In the genomic region with DNA sequence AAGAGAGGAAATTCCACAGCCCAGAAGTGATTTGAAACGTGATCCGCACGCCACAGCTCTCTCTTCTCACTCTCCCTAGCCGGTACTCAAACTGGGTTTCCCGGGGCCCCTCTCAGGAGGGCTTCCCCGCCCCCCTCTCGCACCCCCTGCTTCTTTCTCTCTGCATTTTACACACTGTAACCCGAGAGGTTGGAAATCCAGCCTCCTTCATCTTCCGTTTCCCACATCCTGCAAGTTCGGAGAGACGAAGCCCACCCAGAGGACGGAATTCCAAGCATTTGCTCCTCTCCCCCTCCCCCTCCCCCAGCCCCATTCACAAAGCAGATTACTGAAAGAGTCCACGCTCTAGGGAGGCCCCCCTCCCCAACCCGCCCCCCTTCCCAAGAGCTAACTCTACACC, we compare ENCODE assay signal across 8 mouse cellular contexts. TPM values are rescaled to one million over a fixed set of nuclear protein-coding genes. Genes with fewer than 3 reads are reported as not detected.
A peak's percentile ranks its signal among the peaks of the same experiment; 100 is the strongest.
DNase-seq lines count a peak whose midpoint lies in the region; ATAC-seq and TF ChIP-seq lines count a peak whose summit lies in the region.

No protein-coding gene starts in this region.

- no peaks in the 10 kb centered on the region for H3K79me2 ChIP-seq in heart, adult 2 months (replicated peaks; ENCODE audit: control insufficient read depth, insufficient read depth, low read length)

- no peak for DNase-seq in heart, adult 2 months
- peak; percentile 88 for DNase-seq in brain, embryonic 14.5 days (ENCODE audit: low read depth)
- no peak for DNase-seq in hindbrain, embryonic 14.5 days (ENCODE audit: low spot score)
- DNase-seq in thymus, postnatal 14 days, result no peak
- DNase-seq in gastrocnemius, postnatal 14 days, result no peak

- H3K9ac ChIP-seq in heart, embryonic 12.5 days, result peak overlapping the region; percentile 55
- no peak overlapping the region for H3K9ac ChIP-seq in heart, adult 2 months (ENCODE audit: low read depth, low read length)
- H3K9ac ChIP-seq in hindbrain, embryonic 14.5 days, result peak overlapping the region; percentile 35; the same call in 1 of the 2 replicates
- H3K9ac ChIP-seq in midbrain, embryonic 12.5 days (replicated peaks), result peak overlapping the region; percentile 43; the same call in 1 of the 2 replicates

- H3K27me3 ChIP-seq in heart, embryonic 12.5 days (replicated peaks), result no peaks in the 10 kb centered on the region
- H3K27me3 ChIP-seq in heart, adult 2 months (ENCODE audit: control insufficient read depth, insufficient read depth, low read length), result no peaks in the 10 kb centered on the region
- H3K27me3 ChIP-seq in hindbrain, embryonic 14.5 days (ENCODE audit: control insufficient read depth, insufficient read depth, low read length), result no peaks in the 10 kb centered on the region
- peaks cover 16% of the 10 kb centered on the region for H3K27me3 ChIP-seq in midbrain, embryonic 12.5 days

- H3K4me1 ChIP-seq in heart, embryonic 12.5 days (replicated peaks), result peaks cover 65% of the 10 kb centered on the region
- H3K4me1 ChIP-seq in heart, adult 2 months (ENCODE audit: control insufficient read depth, insufficient read depth, low read length), result peaks cover 8% of the 10 kb centered on the region
- H3K4me1 ChIP-seq in hindbrain, embryonic 14.5 days (replicated peaks; ENCODE audit: control insufficient read depth, insufficient read depth, low read length), result peaks cover 40% of the 10 kb centered on the region
- peaks cover 55% of the 10 kb centered on the region for H3K4me1 ChIP-seq in midbrain, embryonic 12.5 days

- TF ChIP-seq CTCF in heart, adult 2 months (IDR thresholded peaks at IDR 0.05), result no peak
- no peak for TF ChIP-seq CTCF in brain, embryonic 14.5 days (IDR thresholded peaks at IDR 0.05; ENCODE audit: borderline replicate concordance, extremely low read depth, insufficient read depth, insufficient read length)

- no peak for TF ChIP-seq POLR2A in heart, adult 2 months (IDR thresholded peaks at IDR 0.05; ENCODE audit: insufficient read depth, low read depth, low read length)
- TF ChIP-seq POLR2A in brain, embryonic 14.5 days (IDR thresholded peaks at IDR 0.05; ENCODE audit: borderline replicate concordance, extremely low read depth, insufficient read depth, insufficient read length, poor library complexity, severe bottlenecking), result no peak

- WGBS in heart, embryonic 12.5 days, result under 1% methylated on average over 14 of the region's 14 CpGs
- WGBS in heart, adult 2 months, result 17% methylated on average over 14 of the region's 14 CpGs
- under 1% methylated on average over 14 of the region's 14 CpGs for WGBS in hindbrain, embryonic 14.5 days
- 0% methylated on average over 13 of the region's 14 CpGs for WGBS in midbrain, embryonic 12.5 days

- H3K4me2 ChIP-seq in heart, embryonic 12.5 days, result peak overlapping the region; percentile 60
- peak overlapping the region; percentile 49 for H3K4me2 ChIP-seq in hindbrain, embryonic 14.5 days (replicated peaks)
- H3K4me2 ChIP-seq in midbrain, embryonic 12.5 days (replicated peaks), result peak overlapping the region; percentile 57

- no peaks in the 10 kb centered on the region for H3K9me3 ChIP-seq in heart, embryonic 12.5 days (replicated peaks)
- H3K9me3 ChIP-seq in hindbrain, embryonic 14.5 days (ENCODE audit: control insufficient read depth, low read length), result no peaks in the 10 kb centered on the region
- no peaks in the 10 kb centered on the region for H3K9me3 ChIP-seq in midbrain, embryonic 12.5 days

- peak overlapping the region; percentile 93 for H3K27ac ChIP-seq in heart, embryonic 12.5 days (ENCODE audit: poor library complexity, severe bottlenecking)
- H3K27ac ChIP-seq in heart, adult 2 months, result no peak overlapping the region
- no peak overlapping the region for H3K27ac ChIP-seq in hindbrain, embryonic 14.5 days
- H3K27ac ChIP-seq in midbrain, embryonic 12.5 days (replicated peaks), result peak overlapping the region; percentile 63

- ATAC-seq in heart, embryonic 12.5 days (ENCODE audit: insufficient number of reproducible peaks, low FRiP score), result peak; percentile 30
- ATAC-seq in hindbrain, embryonic 14.5 days (ENCODE audit: low FRiP score), result 0 out of 2 replicates have a peak, but pooled peaks have one; percentile 15
- ATAC-seq in midbrain, embryonic 12.5 days (ENCODE audit: low FRiP score, low read depth), result peak; percentile 57
- ATAC-seq in inflammation-experienced regulatory T-cells, adult 6 months, result no peak

- peak overlapping the region; percentile 31 for H3K4me3 ChIP-seq in heart, embryonic 12.5 days
- no peak overlapping the region for H3K4me3 ChIP-seq in heart, adult 2 months
- H3K4me3 ChIP-seq in hindbrain, embryonic 14.5 days (replicated peaks; ENCODE audit: low read length), result peak overlapping the region; percentile 11
- peak overlapping the region; percentile 30 for H3K4me3 ChIP-seq in midbrain, embryonic 12.5 days

- intact Hi-C loops in heart, adult 2 months (cut with DNase I), result no loop called here
- intact Hi-C loops in gastrocnemius, postnatal 14 days (cut with DNase I; ENCODE audit: low total_unique reads), result no loop called here

- no peaks in the 10 kb centered on the region for H3K36me3 ChIP-seq in heart, embryonic 12.5 days
- H3K36me3 ChIP-seq in heart, adult 2 months (ENCODE audit: control insufficient read depth, insufficient read depth, low read length), result no peaks in the 10 kb centered on the region; the same call in 1 of the 2 replicates
- no peaks in the 10 kb centered on the region for H3K36me3 ChIP-seq in hindbrain, embryonic 14.5 days (replicated peaks; ENCODE audit: control insufficient read depth, insufficient read depth)
- no peaks in the 10 kb centered on the region for H3K36me3 ChIP-seq in midbrain, embryonic 12.5 days

- TF ChIP-seq EP300 in heart, adult 2 months (IDR thresholded peaks at IDR 0.05; ENCODE audit: insufficient read depth, low read depth, low read length), result no peak

RNA-seq across cellular contexts. Expression of a gene that starts 26.5 kb away (rescaled TPM):
- polyA plus RNA-seq in heart, embryonic 12.5 days (2016; fragmentation: Nextera tagmentation; extraction: Ambion mirVana), result 25.1 and 27.0 TPM in 2 replicates
- total RNA-seq in heart, adult 2 months (2021), result 10 to 100 TPM; 17.2 to 20.5 TPM
- 24.6 and 27.9 TPM in 2 replicates for polyA plus RNA-seq in heart, adult 2 months (2012; rRNA removed)
- polyA plus RNA-seq in brain, embryonic 14.5 days (2012; rRNA removed), result 11.4 and 15.6 TPM in 2 replicates
- polyA plus RNA-seq in hindbrain, embryonic 14.5 days (2014; fragmentation: Nextera tagmentation; extraction: Ambion mirVana), result 6.4 and 7.8 TPM in 2 replicates
- polyA plus RNA-seq in midbrain, embryonic 12.5 days (2016; fragmentation: Nextera tagmentation; extraction: Ambion mirVana), result 16.8 and 16.9 TPM in 2 replicates
- total RNA-seq in gastrocnemius, postnatal 14 days (2021), result 10 to 100 TPM; 17.6 to 18.2 TPM
- polyA plus RNA-seq in inflammation-experienced regulatory T-cells, adult 6 months (2017; shearing (Covaris generic)), result 100 to 1,000 TPM; 255 to 344 (median 288) TPM

Comparison
In these comparisons a context has a peak if more than half of its experiments do, and no peak if none do; other contexts are left out.
1. H3K27ac ChIP-seq: peak in heart, embryonic 12.5 days (single experiment) and midbrain, embryonic 12.5 days (single experiment); none in heart, adult 2 months (single experiment) and hindbrain, embryonic 14.5 days (single experiment).
2. Peak in every context shown above with its lines, with median percentiles within 50 percentile points of each other: H3K4me2 ChIP-seq.